Mouse (Mus musculus) lung, postnatal 0 days (tissue): Measurements from ENCODE around the gene Tmco1. TPM values are rescaled to one million over a fixed set of nuclear protein-coding genes. Genes with fewer than 3 reads are reported as not detected.

Experiments used
- ATAC-seq: fragments of 200-750 bp; cut with Nextera tagmentation; 2 replicates; pipeline ENCODE4 v1.8.0; 2017; ENCODE audit warnings: moderate library complexity
- DNase-seq: peaks from one replicate; pipeline ENCODE4 v3.0.0-alpha.2; 2016; ENCODE audit warnings: low spot score
- H3K27ac ChIP-seq: fragments of 300-500 bp; sonication (generic); 2 replicates; pipeline ENCODE4 v1.5.1; 2014; ENCODE audit warnings: antibody characterized with exemption, mild to moderate bottlenecking, low read length, mixed read lengths
- H3K27me3 ChIP-seq: fragments of 300-500 bp; sonication (generic); replicated peaks from 2 replicates; pipeline ENCODE4 v1.6.1; 2014; ENCODE audit warnings: low read length, mixed read lengths; ENCODE audit not compliant: insufficient read depth
- H3K36me3 ChIP-seq: fragments of 300-500 bp; sonication (generic); 2 replicates; pipeline ENCODE4 v1.6.1; 2014; ENCODE audit warnings: low read length, mixed read lengths; ENCODE audit not compliant: insufficient read depth
- H3K4me1 ChIP-seq: fragments of 300-500 bp; sonication (generic); 2 replicates; pipeline ENCODE4 v1.6.1; 2014; ENCODE audit warnings: antibody characterized with exemption, low read depth, low read length, mixed read lengths; ENCODE audit not compliant: insufficient read depth
- H3K4me2 ChIP-seq: fragments of 300-500 bp; sonication (generic); replicated peaks from 2 replicates; pipeline ENCODE4 v1.6.1; 2014; ENCODE audit warnings: low read depth, mild to moderate bottlenecking, low read length, moderate library complexity, mixed read lengths
- H3K4me3 ChIP-seq: fragments of 300-500 bp; sonication (generic); 2 replicates; pipeline ENCODE4 v1.5.1; 2014; ENCODE audit warnings: low read depth, low read length
- H3K9ac ChIP-seq: fragments of 300-500 bp; sonication (generic); replicated peaks from 2 replicates; pipeline ENCODE4 v1.6.1; 2014; ENCODE audit warnings: low read depth, mild to moderate bottlenecking
- H3K9me3 ChIP-seq: fragments of 300-500 bp; sonication (generic); 2 replicates; pipeline ENCODE4 v1.6.1; 2016; ENCODE audit warnings: low read length, mixed read lengths
- CTCF ChIP-seq: IDR thresholded peaks from 2 replicates; pipeline ENCODE4 v1.5.1; 2016; ENCODE audit warnings: antibody characterized with exemption, mild to moderate bottlenecking
- EP300 ChIP-seq: IDR thresholded peaks from 2 replicates; pipeline ENCODE4 v1.6.1; 2016; ENCODE audit warnings: antibody characterized with exemption, mild to moderate bottlenecking, control low read depth
- WGBS: fragments of 180-500 bp; shearing (Covaris S2); extraction: QIAGEN DNeasy Blood & Tissue Kit; methylation state at CpG from one replicate; pipeline ENCODE4 v1.1.7; 2014; 5-methylcytosine and 5-hydroxymethylcytosine counted together
- polyA plus RNA-seq: library from polyadenylated mRNA; unstranded; fragments of >200 nt; fragmentation: Nextera tagmentation; extraction: Ambion mirVana; gene quantifications from 2 replicates; pipeline ENCODE4 v1.2.1, GENCODE M21; 2015

The Tmco1 gene
- polyA plus RNA-seq, 1 experiment from 2014 or later: 94.7 TPM

DNA sequence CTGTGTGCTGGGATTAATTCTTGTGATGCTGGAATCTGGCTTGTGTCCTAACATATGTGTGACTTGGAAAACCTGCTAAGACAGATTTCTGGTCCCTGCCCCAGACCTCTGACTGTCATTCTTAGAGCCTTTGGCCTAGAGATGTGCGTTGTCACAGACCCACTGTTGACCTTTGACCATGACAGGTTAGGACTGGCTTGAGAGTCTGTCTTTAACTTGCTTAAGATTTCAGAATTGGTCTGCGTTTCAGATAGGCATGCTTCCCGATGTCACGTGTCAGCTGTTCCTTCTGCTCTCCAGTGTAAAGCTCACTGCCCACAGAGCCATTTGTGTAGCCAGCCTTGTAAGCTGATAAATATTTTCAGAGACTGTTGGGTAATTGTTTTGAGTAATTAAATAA, 54.6 kb downstream of the Tmco1 start:
- ATAC-seq (no peak), DNase-seq (no peak)
- Histone ChIP-seq H3K27ac (no peak overlapping the region), H3K4me1 (no peaks in the 10 kb centered on the region), H3K9ac (no peak overlapping the region), H3K9me3 (no peaks in the 10 kb centered on the region), H3K4me3 (no peak overlapping the region), H3K4me2 (no peak overlapping the region), H3K36me3 (0 out of 2 replicates have a peak, but pooled peaks cover 5% of the 10 kb centered on the region), H3K27me3 (no peaks in the 10 kb centered on the region)
- TF ChIP-seq EP300 (no peak), CTCF (no peak)
- 85% methylated on average over 4 of the region's 4 CpGs for WGBS

DNA sequence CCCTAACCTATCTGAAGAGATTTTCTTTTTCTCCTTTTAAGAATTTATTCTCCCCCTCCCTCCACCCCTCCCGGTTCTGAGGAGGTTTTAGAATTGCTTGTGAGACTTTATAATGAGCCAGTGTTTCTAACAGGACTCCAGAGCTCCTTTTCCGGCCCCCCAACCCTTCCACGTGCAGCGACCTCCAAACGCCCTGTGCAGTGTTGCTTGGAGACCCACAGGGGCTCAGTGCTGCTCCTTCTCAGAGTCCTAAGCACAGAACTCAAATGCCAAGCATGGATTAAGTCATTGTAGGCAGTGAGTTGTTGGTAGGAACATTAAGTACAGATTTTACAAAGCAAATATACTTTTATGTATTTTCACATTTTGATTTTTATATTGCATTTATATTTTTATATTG, 55.1 kb downstream of the Tmco1 start:
- no peak overlapping the region for H3K9ac ChIP-seq
- no peaks in the 10 kb centered on the region for H3K9me3 ChIP-seq
- WGBS: 62% methylated on average over 5 of the region's 5 CpGs
- DNase-seq (no peak), ATAC-seq (no peak)
- no peaks in the 10 kb centered on the region for H3K27me3 ChIP-seq
- H3K4me3 ChIP-seq: no peak overlapping the region
- no peak overlapping the region for H3K27ac ChIP-seq
- H3K36me3 ChIP-seq: 0 out of 2 replicates have a peak, but pooled peaks cover 5% of the 10 kb centered on the region
- no peak overlapping the region for H3K4me2 ChIP-seq
- TF ChIP-seq CTCF (no peak), EP300 (no peak)
- no peaks in the 10 kb centered on the region for H3K4me1 ChIP-seq

DNA sequence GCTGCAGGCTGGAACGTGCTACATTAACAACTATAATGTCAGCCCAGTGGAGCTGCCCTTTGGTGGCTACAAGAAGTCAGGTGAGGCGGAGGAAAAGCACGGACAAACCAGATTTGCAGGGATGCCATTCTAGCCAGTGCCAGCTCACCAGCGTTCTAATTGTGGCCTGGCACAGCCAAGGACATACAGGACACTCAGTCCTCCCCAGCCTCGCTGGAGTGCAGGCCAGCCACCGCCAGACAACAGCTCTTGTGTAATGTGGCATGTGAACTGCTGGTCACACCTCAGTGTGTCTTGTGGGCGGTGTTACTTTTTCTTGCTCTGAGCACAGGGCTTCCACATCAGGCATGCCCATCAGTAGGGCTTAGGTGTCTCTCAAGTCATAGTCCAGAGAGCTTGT, 57.6 kb downstream of the Tmco1 start:
- 88% methylated on average over 7 of the region's 7 CpGs for WGBS
- H3K4me3 ChIP-seq: no peak overlapping the region
- DNase-seq (no peak), ATAC-seq (no peak)
- H3K4me2 ChIP-seq: no peak overlapping the region
- H3K27ac ChIP-seq: no peak overlapping the region
- H3K4me1 ChIP-seq: no peaks in the 10 kb centered on the region
- H3K36me3 ChIP-seq: 0 out of 2 replicates have a peak, but pooled peaks cover 5% of the 10 kb centered on the region
- H3K27me3 ChIP-seq: no peaks in the 10 kb centered on the region
- H3K9ac ChIP-seq: no peak overlapping the region
- no peaks in the 10 kb centered on the region for H3K9me3 ChIP-seq
- no peak for TF ChIP-seq EP300
- no peak for TF ChIP-seq CTCF

GRCm38 (mm10) chr1:167366621-167367020, 58.4 kb downstream of the Tmco1 start:
- ATAC-seq: no peak

DNA sequence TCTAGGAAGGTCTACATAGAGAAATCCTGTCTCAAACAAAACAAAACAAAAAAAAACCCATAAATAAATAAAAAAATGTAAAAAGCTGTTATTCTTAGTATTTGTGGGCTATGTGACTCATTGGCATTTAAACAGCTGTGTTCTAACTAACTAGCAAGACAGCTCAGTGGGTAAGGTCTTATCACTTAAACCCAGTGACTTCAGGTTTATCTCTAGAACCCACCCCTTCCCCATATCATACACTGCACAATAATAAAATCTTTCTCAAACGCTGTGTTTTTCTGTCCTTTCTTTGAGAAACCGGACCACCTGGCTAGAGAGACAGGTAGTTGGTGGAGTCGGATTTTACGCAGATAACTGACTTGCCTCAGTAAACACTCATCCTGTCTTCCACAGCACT, 59.8 kb downstream of the Tmco1 start:
- Histone ChIP-seq H3K4me2 (no peak overlapping the region), H3K9ac (no peak overlapping the region), H3K4me3 (no peak overlapping the region), H3K36me3 (0 out of 2 replicates have a peak, but pooled peaks cover 8% of the 10 kb centered on the region), H3K27me3 (no peaks in the 10 kb centered on the region), H3K9me3 (no peaks in the 10 kb centered on the region), H3K4me1 (no peaks in the 10 kb centered on the region), H3K27ac (no peak overlapping the region)
- 92% methylated on average over 4 of the region's 4 CpGs for WGBS
- ATAC-seq (no peak), DNase-seq (no peak)
- TF ChIP-seq EP300 (no peak), CTCF (no peak)

More at GRCm38 (mm10) chr1:167366621-167367020, 58.4 kb downstream of the Tmco1 start:
- H3K27me3 ChIP-seq: no peaks in the 10 kb centered on the region
- no peaks in the 10 kb centered on the region for H3K9me3 ChIP-seq
- DNase-seq: no peak
- H3K4me3 ChIP-seq: no peak overlapping the region
- 87% methylated on average over 6 of the region's 6 CpGs for WGBS
- no peak overlapping the region for H3K27ac ChIP-seq
- no peak overlapping the region for H3K9ac ChIP-seq
- H3K36me3 ChIP-seq: 0 out of 2 replicates have a peak, but pooled peaks cover 5% of the 10 kb centered on the region
- H3K4me1 ChIP-seq: no peaks in the 10 kb centered on the region
- TF ChIP-seq EP300: no peak
- no peak for TF ChIP-seq CTCF
- no peak overlapping the region for H3K4me2 ChIP-seq

DNA sequence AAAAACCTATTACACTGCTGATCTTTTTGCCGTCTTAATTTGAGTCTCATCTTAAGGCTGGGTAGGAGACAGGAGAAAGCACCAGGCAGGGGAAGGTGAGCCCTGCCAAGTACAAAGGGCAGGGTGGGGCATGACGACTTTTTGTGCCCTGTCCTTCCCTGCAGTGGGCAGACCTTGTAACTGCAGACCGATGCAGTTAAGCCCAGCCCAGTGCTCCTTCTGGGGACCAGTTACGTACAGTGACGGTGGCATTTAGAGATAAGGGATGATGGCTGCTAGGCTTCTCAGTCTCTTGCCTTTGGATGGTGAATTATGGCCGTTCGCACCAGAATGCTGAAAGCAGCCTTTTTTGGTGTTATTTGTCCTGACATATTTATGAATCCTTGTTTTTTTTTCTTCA, 60.3 kb downstream of the Tmco1 start:
- Histone ChIP-seq H3K9me3 (no peaks in the 10 kb centered on the region), H3K4me3 (no peak overlapping the region), H3K27ac (no peak overlapping the region), H3K27me3 (no peaks in the 10 kb centered on the region), H3K36me3 (0 out of 2 replicates have a peak, but pooled peaks cover 8% of the 10 kb centered on the region), H3K9ac (no peak overlapping the region), H3K4me1 (no peaks in the 10 kb centered on the region), H3K4me2 (no peak overlapping the region)
- 77% methylated on average over 7 of the region's 7 CpGs for whole genome bisulfite sequencing
- ATAC-seq (no peak), DNase-seq (no peak)
- TF ChIP-seq EP300 (no peak), CTCF (no peak)

DNA sequence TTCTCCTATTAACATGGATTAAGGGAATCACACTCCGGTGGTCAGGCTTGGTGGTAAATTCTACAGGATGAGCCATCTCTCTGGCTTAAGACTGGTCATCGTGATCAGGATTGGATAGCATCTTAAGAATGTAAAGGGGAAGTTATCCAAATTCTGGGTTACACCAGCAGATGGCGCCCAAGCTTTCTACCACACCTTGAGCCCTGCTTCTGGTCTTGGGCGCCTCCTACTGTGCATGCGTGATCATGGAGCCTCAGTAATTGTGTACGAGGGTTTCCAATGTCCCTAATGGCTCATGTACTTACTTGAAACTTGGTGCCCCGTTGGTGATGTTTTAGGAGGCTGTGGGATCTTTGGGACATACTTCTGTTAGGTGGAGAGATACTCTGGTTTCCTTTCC, 61.7 kb downstream of the Tmco1 start:
- DNase-seq: peak; percentile 92
- 6% methylated on average over 7 of the region's 7 CpGs for WGBS
- ATAC-seq: peak; percentile 78
- Histone ChIP-seq H3K36me3 (0 out of 2 replicates have a peak, but pooled peaks cover 8% of the 10 kb centered on the region), H3K4me2 (no peak overlapping the region), H3K27me3 (no peaks in the 10 kb centered on the region), H3K27ac (no peak overlapping the region), H3K9ac (no peak overlapping the region), H3K4me3 (no peak overlapping the region), H3K9me3 (no peaks in the 10 kb centered on the region), H3K4me1 (no peaks in the 10 kb centered on the region)
- TF ChIP-seq CTCF (peak; percentile 99), EP300 (no peak)
